Mouse (Mus musculus): ENCODE data around the gene Podxl2. TPM values are rescaled to one million over a fixed set of nuclear protein-coding genes. Genes with fewer than 3 reads are reported as not detected.

Gene Podxl2
- polyA plus RNA-seq, 1 experiment from 2014 or later: 1.6 TPM

DNA sequence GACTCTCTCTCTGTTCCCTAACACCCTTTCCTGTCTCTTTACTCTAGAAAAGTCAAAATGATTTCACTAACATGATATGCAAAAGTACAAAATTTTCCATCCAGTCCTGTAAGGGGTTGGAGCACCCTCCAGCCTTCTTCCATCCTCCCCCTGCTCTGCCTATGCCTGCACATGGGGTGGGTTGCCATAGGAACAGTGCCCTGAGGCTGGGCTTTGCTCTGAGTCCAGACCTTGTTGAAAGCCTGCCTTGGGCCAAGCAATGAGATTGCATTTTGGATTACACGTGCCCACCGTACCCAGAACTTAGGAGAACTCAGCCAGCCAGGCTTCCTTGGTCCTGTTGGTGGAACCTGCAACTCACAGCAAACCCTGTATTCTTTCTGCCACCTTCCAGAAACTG lies 81.6 kb downstream of the Podxl2 start:
- no peak for ATAC-seq (ENCODE audit: low read depth)
- H3K27ac ChIP-seq (ENCODE audit: low read length): no peak overlapping the region

More for the DNA sequence above, 81.6 kb downstream of the Podxl2 start:
- H3K9ac ChIP-seq (ENCODE audit: low read depth, low read length): no peak overlapping the region
- H3K9me3 ChIP-seq (replicated peaks; ENCODE audit: control insufficient read depth, low read length): no peaks in the 10 kb centered on the region
- no peak overlapping the region for H3K4me3 ChIP-seq (ENCODE audit: low read depth, low read length)
- WGBS (ENCODE audit: insufficient replicate concordance): 56% methylated on average over 2 of the region's 2 CpGs
- H3K36me3 ChIP-seq (ENCODE audit: control insufficient read depth, insufficient read depth): no peaks in the 10 kb centered on the region
- H3K4me1 ChIP-seq (ENCODE audit: control insufficient read depth, low read depth, low read length): peaks cover 10% of the 10 kb centered on the region
- H3K4me2 ChIP-seq (ENCODE audit: low read depth, low read length): no peak overlapping the region
- H3K27me3 ChIP-seq (ENCODE audit: control insufficient read depth, insufficient read depth, low read depth, low read length): no peaks in the 10 kb centered on the region

Other genes with a start within 250 kb of the Podxl2 start
- gene Kbtbd12, start 237.1 kb downstream of the Podxl2 start, polyA plus RNA-seq (2015; fragmentation: Nextera tagmentation; extraction: Ambion mirVana): 1.4 TPM in 2 replicates
- gene Mgll, start 150.6 kb downstream of the Podxl2 start, polyA plus RNA-seq (2015; fragmentation: Nextera tagmentation; extraction: Ambion mirVana): 62.3 and 62.4 TPM in 2 replicates
- 61.0 and 65.2 TPM in 2 replicates for gene Abtb1, start 33.1 kb downstream of the Podxl2 start, polyA plus RNA-seq (2015; fragmentation: Nextera tagmentation; extraction: Ambion mirVana)
- gene Mcm2, start 23.7 kb upstream of the Podxl2 start, polyA plus RNA-seq (2015; fragmentation: Nextera tagmentation; extraction: Ambion mirVana): 128 and 136 TPM in 2 replicates
- gene Tpra1, start 27.2 kb upstream of the Podxl2 start, polyA plus RNA-seq (2015; fragmentation: Nextera tagmentation; extraction: Ambion mirVana): 56.9 and 60.3 TPM in 2 replicates